Mouse (Mus musculus) T-helper 2 cell (primary cell): ENCODE results near the gene Pltp.
"Not testable (repeated sequence)": the region's sequence is repeated elsewhere in the genome, so short reads cannot be mapped to it uniquely, and the experiment has no call there.

ENCODE experiments used
- in situ Hi-C: fragments of 300-600 bp; cut with MboI, MseI; formaldehyde crosslinking; loops from one replicate; pipeline ENCODE4 v1.15.1; 2025; ENCODE audit warnings: high pct_unique_total_duplicates

Pltp gene

DNA sequence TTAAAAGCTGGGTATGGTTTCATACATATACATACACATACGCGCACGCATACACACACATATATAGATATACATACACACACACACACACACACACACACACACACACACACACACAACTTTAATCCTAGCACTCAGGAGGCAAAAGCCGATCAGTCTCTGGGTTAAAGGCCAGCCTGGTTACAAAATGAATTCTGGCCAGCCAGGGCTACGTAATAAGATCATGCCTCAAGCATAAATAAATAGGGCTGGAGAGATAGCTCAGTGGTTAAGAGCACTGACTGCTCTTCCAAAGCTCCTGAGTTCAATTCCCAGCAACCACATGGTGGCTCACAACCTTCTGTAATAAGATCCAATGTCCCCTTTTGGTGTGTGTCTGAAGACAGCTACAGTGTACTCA is 1.9 kb downstream of the Pltp start:
- in situ Hi-C loops: not testable (repeated sequence)

GRCm38 (mm10) chr2:164850061-164850460 is 7.5 kb downstream of the Pltp start:
- in situ Hi-C loops: no loop called here

DNA sequence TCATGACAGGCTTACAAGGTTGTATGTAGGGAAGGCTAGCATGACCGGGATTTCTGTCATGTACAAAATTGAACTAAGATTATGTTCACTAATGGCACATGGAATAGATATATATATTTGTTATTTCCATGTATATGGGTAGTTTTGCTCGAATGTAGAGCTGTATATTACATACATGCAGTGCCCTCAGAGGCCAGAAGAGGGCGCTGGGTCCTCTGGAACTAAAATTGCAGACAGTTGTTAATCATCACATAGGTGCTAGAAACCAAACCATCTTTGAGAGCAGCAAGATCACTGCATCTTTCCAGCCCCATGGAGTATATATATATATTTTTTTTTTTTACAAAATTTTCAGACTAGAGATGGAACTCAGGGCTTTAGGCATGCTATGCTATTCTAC is 11.7 kb downstream of the Pltp start:
- in situ Hi-C loops: no loop called here

DNA sequence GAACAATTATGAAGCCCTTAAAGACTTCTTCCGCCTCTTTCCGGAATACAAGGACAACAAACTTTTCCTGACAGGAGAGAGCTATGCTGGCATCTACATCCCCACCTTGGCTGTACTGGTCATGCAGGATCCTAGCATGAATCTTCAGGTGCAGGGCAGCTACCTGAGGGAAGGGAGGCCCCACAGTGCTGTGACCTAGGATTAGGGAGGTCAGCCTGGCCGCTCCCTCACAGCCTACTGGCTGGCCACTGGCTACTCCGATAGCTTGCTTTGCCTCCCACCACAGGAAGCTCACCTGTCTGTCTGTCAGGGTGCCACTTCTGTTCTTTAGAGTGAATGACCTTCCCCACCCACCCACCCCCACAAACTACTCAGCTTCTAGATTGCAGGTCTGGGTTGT is 22.3 kb downstream of the Pltp start:
- in situ Hi-C loops: no loop called here

DNA sequence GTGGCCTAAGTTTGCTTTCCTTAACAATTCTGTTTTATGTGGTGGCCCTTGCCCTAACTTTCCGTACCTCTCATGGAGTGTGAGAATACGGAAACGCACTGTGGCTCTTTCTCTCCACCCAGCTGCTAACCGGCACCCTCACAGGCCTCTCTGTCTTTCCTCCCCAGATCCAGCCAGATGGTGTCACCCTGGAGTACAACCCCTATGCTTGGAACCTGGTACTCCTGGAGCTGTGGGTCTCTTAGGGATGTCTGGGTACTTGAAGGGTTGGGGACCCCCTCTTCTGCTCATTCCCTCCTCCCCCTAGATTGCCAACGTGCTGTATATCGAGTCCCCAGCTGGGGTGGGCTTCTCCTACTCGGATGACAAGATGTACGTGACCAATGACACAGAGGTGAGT is 23.0 kb downstream of the Pltp start:
- in situ Hi-C loops: no loop called here

DNA sequence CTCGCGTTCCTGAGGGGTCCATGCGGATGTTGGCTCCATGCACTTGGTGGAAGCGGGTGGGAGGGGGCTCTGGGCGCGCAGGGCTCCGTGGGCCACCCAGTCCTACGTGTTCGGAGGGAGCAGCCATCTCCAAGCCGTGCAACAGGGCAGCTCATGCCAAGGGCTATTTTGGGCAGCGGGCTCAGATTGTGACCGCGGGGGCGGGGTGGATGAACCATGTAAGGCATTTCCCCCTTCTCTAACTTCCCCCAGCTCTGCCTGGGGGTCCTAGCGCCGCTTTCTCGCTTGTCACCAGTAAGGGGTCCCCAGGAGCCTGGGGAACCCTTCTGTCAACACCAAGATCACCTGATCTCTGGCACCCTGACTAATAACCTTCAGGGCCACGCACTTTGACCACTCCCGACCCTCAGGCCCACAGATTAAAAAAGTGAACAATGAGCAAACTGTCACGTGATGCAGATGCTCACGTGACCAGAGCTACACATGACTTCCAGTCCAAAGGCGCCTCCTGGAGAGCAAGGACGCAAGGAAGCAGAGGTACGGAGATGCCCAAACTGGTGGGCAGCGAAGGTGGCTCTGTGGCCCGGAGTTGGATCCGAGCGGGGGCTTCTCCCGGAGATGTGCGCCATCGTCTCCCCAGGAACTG is 24.1 kb downstream of the Pltp start, which contains the start of gene Neurl2:
Gene Neurl2, minus strand, starts transcription at position 143 of the 646 bp plus-strand sequence.
- in situ Hi-C loops: no loop called here

DNA sequence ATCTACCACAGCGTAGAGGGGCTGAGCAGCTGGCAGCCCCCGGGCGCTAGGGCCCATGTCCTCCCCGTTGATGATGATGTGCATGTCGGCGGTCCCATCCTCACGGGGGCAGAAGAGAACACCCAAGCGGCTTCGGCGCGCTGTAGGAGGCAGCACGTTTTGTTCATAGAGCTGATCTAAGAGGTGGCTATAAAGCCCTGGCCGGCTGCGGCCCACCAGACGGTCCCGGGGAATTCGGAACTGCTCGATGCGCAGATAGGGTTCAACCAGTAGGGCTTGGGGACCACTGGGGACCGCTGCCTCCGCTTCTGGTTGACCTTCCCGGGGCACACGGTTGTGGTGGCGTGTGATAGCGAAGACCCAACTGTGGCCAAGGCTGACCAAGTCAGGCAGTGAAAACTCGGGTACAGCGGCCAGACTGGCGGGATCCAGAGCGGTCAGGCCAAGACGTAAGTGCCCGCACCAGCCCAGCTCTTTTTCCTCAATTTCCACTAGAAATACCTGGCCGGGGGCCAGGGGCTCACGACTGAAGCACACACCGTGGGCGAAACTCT is 24.7 kb downstream of the Pltp start, which contains the start of gene Ctsa:
Gene Ctsa, plus strand, starts transcription at position 126 of the 554 bp plus-strand sequence.
- in situ Hi-C loops: no loop called here

DNA sequence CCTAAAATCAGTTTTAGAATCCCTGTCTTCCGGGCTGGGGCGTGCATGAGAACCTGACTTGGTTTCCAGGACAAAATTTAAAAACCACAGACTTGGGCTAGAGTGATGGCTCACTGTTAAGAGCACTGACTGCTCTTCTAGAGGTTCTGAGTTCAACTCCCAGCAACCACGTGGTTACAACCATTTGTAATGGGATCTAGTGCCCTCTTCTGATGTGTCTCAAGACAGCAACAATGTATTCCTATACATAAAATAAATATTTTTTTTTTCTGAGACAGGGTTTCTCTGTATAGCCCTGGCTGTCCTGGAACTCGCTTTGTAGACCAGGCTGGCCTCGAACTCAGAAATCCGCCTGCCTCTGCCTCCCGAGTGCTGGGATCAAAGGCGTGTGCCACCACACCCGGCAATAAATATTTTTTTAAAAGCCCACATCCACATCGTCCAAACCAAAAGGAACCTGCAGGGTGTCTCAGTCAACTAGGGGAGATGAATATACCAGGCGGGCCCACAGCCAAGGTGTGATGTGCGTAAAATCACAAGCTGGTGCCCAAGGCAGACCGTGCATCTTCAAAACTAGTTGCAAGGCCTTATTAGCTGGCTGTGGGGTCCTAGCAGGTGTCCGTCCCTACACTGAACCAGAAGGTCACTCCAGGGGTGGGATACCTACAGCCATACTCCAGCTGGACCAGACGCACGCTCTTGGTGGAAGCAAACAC is 25.3 kb downstream of the Pltp start:
- in situ Hi-C loops: no loop called here

DNA sequence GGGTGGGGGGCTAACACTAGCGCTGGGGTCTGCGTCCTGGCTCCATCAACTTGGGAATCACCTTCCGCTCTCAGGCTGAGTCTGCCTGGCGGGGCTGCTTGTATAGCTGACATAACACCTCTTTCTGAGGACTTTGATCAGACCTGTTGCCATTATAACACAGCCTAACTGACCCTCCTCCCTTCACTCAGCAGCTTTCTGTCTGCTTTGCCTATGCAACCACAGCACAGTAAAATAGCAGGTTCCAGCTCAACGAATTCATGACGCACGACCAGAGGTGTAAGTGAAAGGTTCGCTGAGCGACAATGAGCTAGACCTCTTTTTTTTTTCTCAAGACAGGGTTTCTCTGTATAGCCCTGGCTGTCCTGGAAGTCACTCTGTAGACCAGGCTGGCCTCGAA is 26.5 kb downstream of the Pltp start:
- in situ Hi-C loops: no loop called here

DNA sequence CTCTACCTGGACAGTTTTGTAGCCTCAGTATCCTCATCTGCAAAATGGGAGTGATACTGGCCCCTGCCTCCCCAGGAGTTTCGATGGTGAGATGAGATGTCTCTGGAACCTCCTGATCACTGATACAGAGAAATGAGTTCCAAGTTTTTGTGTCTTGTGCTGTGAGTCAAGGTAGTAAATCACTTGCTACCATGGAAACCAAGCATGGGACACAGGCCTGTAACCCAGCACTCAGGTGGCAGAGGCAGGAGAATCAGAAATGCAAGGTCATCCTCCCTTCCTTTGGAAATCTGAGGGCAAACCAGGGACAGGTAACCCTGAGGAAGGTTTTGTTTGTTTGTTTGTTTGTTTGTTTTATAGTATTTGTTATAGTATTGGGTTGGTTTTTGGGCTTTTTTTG is 28.4 kb downstream of the Pltp start:
- in situ Hi-C loops: no loop called here

DNA sequence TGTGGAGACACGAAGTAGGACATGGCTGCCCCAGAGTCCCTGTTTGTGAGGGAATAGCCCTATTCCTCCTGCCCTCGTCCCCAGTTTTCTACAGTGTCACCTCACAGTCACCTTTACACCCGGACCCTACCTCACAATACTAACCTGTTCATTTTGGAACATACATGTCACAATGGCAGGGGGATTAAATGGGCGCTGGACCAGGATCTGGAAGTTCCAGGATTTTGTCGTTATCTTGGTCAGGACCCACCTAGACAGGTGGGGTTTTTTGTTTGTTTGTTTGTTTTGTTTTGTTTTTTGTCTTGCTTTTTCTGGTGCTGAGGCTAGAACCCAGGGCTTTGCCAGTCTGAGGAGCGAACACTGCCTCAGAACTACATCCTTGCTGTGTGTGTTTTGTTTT is 29.1 kb downstream of the Pltp start, which contains the start of gene Spata25:
Gene Spata25, minus strand, starts transcription at position 101 of the 400 bp plus-strand sequence.
- in situ Hi-C loops: no loop called here

- in situ Hi-C loops: no loop called here
Observed at GRCm38 (mm10) chr2:164827146-164827850, 30.2 kb downstream of the Pltp start.

DNA sequence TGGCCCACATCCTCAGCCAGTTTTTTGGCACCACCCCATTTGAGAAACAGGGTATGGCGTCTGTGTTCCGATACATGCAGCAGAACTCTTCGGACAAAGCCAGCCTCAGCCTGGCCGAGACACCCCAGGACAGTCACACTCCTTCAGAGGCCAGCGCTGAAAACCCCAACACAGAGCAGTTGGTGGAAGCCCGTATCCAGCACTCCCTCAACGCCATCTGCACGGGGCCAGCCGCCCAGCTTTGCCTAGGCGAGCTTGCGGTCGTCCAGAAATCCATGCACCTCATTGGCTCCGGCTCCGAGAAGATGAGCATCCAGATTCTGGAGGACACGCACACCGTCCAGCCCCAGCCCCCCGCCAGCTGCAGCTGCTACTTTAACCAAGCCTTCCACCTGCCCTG is 32.0 kb downstream of the Pltp start:
- in situ Hi-C loops: no loop called here

DNA sequence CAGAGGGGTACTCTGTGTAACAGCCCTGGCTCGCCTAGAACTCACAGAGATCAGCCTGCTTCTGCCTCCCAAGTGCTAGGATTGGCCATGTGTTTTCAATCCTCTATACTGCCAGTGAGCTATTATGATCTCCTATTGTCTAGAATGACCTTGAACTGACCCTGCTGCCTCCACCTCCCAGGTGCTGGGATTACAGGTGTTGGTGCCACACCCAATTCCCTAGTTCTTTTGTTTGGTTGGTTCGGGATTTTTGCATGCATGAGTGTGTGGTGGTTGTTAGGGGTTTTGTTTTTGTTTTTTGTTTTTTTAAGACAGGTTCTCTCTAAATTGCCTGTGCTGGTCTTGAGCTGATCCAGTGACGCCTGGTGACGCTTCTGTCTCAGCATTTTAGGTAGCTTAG is 33.5 kb downstream of the Pltp start:
- in situ Hi-C loops: no loop called here

DNA sequence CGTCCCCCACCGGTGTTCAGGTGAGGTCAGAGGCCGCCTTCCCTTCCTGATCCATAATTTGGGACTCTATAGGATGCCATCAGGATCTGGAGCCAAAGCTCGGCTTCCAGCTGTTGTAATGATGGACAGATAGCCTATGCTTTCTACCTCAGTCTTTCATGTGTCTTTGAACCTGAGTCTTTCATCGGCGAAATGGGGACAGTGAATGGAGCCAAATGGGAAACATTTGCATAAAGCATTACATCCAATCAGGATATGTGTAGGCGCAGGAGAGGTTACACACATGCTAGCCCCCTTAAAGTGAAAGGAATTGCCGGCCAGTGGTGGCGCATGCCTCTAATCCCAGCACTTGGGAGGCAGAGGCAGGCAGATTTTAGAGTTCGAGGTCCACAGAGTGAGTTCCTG is 34.3 kb downstream of the Pltp start:
- in situ Hi-C loops: no loop called here

DNA sequence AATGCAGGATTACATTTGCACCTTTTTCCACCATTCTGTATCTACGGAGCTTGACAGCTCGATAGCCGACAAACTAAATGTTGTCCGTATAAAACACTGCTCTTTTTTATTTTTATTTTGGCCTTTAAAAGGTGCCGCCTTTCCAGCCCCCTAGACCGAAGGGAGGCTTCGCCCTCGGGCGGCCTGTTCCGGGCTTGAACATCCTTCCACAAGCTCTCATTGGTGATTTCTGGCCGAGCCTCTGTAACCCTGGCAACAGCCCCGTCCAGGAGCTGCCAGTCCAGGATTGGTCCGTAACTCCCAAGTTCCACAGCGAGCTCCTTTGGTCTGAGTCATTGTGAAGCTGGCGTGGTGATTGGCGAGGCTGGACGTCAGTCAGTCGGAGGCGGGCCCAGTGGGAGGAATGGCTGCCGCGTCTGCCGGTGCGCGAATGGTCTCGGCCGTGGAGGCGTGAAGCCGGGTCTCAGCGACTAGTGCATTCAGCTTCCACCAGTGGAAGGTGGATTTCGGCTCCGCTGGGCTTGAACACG is 34.8 kb downstream of the Pltp start, which contains the start of gene Zswim1:
Gene Zswim1, plus strand, starts transcription at position 51 of the 530 bp plus-strand sequence.
- in situ Hi-C loops: no loop called here

DNA sequence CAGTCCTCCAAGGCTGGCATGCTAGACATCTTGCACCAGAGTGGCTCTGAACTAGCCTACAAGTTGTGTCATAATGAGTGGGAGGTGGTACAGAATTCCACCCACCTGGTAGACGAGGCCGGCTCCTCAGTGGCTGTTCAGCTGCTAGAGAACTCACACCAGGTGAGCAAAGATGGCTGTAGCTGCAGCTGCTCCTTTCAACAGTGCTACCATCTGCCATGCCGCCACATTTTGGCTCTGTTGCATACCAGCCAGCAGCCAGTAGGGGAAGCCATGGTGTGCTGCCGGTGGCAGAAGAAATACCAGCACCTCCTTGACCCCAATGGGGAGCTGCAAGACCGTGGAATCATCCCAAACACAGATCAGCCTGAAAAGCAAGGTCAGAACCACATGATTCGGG is 36.5 kb downstream of the Pltp start:
- in situ Hi-C loops: no loop called here

DNA sequence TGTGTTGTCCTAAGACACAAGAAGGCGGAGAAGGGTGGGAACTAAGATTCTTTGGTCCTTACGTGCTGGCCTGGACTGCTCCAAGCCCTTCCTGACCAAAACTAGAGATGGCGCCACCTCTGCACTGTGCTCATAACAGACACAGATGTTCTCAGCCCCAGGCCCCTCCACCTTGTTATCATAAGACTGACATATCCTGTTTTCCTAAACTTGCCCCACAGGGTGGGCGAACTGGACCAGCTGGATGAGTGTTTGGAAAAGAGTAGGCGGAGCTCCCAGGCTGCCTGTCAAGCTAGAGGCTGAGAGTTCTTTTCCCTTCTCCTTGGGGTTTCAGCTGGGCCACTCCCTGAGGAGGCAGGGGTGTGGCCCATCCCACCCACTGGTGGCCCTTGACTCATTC is 39.8 kb downstream of the Pltp start:
- in situ Hi-C loops: no loop called here

- in situ Hi-C loops: no loop called here
Observed at GRCm38 (mm10) chr2:164817206-164817605, 40.3 kb downstream of the Pltp start.

DNA sequence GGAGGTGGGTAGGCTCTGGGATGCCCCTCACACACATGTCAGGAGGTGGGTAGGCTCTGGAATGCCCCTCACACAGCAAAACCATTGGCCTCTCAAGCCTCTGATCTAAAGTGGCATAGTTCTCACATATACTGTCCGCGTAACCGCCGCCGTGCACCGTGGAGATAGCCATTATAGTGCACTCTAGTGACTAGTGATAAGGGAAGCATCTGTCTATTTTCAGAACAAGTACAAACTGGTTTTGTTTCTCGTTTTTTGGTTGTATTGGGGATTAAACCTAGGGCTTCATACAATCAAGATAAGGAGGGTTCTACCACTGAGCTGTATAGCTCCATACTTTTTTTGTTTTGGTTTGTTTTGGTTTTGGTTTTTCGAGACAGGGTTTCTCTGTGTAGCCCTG is 41.7 kb downstream of the Pltp start:
- in situ Hi-C loops: no loop called here

GRCm38 (mm10) chr2:164815348-164815747 is 42.2 kb downstream of the Pltp start:
- in situ Hi-C loops: no loop called here

- in situ Hi-C loops: no loop called here
Observed at GRCm38 (mm10) chr2:164813557-164813956, 44.0 kb downstream of the Pltp start.
